Mouse (Mus musculus) ES-E14 (cell line): Measurements from ENCODE around the gene Tpst2. TPM values are rescaled to one million over a fixed set of nuclear protein-coding genes. Genes with fewer than 3 reads are reported as not detected.

Source experiments
- DNase-seq: peaks from one replicate; pipeline ENCODE4 v3.0.0-alpha.2; 2013; ENCODE audit warnings: low read depth, low spot score
- H3K27ac ChIP-seq: 2 replicates; pipeline ENCODE4 v1.5.1; 2012; ENCODE audit warnings: low read depth, mild to moderate bottlenecking, low read length, moderate library complexity, mixed read lengths; ENCODE audit not compliant: poor library complexity, insufficient read depth, severe bottlenecking
- H3K36me3 ChIP-seq: 2 replicates; pipeline ENCODE4 v1.6.1; 2012; ENCODE audit warnings: mild to moderate bottlenecking, low read length, moderate library complexity, mixed read lengths; ENCODE audit not compliant: control insufficient read depth, poor library complexity, insufficient read depth, severe bottlenecking
- H3K4me1 ChIP-seq, 2 experiments: fragments of 150-350 bp in 1 of 2; sonication (generic) in 1 of 2; 2 replicates each; pipeline ENCODE4 v1.6.1; 2012; ENCODE audit warnings: low read length in 2 of 2, mild to moderate bottlenecking in 1 of 2, mixed read lengths in 1 of 2; ENCODE audit not compliant: control insufficient read depth in 2 of 2, insufficient read depth in 2 of 2, poor library complexity in 1 of 2
- H3K4me3 ChIP-seq, 2 experiments: fragments of 150-350 bp in 1 of 2; sonication (generic) in 1 of 2; 2 replicates each; pipeline ENCODE4 v1.5.1; 2012; ENCODE audit warnings: low read length in 2 of 2, low read depth in 1 of 2, mild to moderate bottlenecking in 1 of 2, mixed read lengths in 1 of 2; ENCODE audit not compliant: insufficient read depth in 1 of 2, poor library complexity in 1 of 2, severe bottlenecking in 1 of 2
- H3K9ac ChIP-seq: 2 replicates; pipeline ENCODE4 v1.6.1; 2012; ENCODE audit warnings: low read depth, mild to moderate bottlenecking, low read length, mixed read lengths; ENCODE audit not compliant: poor library complexity, insufficient read depth, severe bottlenecking
- H3K9me3 ChIP-seq: fragments of 150-350 bp; sonication (generic); 2 replicates; pipeline ENCODE4 v1.6.1; 2012; ENCODE audit warnings: low read depth, mild to moderate bottlenecking, low read length; ENCODE audit not compliant: control insufficient read depth, insufficient read depth
- CHD2 ChIP-seq: IDR thresholded peaks from 2 replicates; pipeline ENCODE4 v1.6.1; 2014; ENCODE audit warnings: mild to moderate bottlenecking, low read depth, low read length, inconsistent platforms
- HCFC1 ChIP-seq: IDR thresholded peaks from 2 replicates; pipeline ENCODE4 v1.6.1; 2012; ENCODE audit warnings: low read length, inconsistent platforms, borderline replicate concordance; ENCODE audit not compliant: insufficient read depth
- MAFK ChIP-seq: IDR thresholded peaks from 2 replicates; pipeline ENCODE4 v1.6.1; 2014; ENCODE audit warnings: mild to moderate bottlenecking, low read depth, low read length, inconsistent platforms; ENCODE audit not compliant: insufficient read depth
- ZC3H11A ChIP-seq: IDR thresholded peaks from 2 replicates; pipeline ENCODE4 v1.6.1; 2012; ENCODE audit warnings: low read depth, mild to moderate bottlenecking, inconsistent platforms, low read length, borderline replicate concordance
- ZNF384 ChIP-seq: IDR thresholded peaks from 2 replicates; pipeline ENCODE4 v1.6.1; 2012; ENCODE audit warnings: low read depth, low read length, inconsistent platforms
- in situ Hi-C, 2 experiments: fragments of 600-800 bp; cut with MboI; formaldehyde crosslinking; loops; one replicate each; pipeline ENCODE4 v1.15.1; 2025; ENCODE audit warnings: low sequenced_read_pairs in 2 of 2, inconsistent platforms in 1 of 2; ENCODE audit not compliant: unreplicated experiment in 2 of 2
- total RNA-seq: library from RNA; depleted of rRNA; stranded (reverse); fragments of 300-350 nt; gene quantifications from 2 replicates; pipeline ENCODE4 v1.2.3, GENCODE M21; 2012

The Tpst2 gene
- total RNA-seq, 1 experiment: 82.7 TPM

DNA sequence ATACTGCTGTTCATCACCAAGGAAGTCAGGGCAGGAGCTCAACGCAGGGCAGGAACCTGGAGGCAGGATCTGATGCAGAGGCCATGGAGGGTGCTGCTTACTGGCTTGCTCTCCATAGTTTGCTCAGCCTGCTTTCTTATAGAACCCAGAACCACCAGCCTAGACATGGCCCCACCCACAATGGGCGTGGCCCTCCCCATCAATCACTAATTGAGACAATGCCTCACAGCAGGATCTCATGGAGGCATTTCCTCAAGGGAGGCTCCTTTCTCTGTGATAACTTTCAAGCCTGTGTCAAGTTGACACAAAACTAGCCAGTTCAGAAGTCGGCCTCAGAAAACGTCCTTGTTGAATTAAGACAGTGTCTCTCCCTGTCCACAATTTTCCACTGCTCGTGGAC, 40.7 kb upstream of the Tpst2 start:
- H3K36me3 ChIP-seq: no peaks in the 10 kb centered on the region
- H3K4me1 ChIP-seq: peaks cover 0 to 2% of the 10 kb centered on the region in 2 experiments; a peak in 1 of 4 replicates

DNA sequence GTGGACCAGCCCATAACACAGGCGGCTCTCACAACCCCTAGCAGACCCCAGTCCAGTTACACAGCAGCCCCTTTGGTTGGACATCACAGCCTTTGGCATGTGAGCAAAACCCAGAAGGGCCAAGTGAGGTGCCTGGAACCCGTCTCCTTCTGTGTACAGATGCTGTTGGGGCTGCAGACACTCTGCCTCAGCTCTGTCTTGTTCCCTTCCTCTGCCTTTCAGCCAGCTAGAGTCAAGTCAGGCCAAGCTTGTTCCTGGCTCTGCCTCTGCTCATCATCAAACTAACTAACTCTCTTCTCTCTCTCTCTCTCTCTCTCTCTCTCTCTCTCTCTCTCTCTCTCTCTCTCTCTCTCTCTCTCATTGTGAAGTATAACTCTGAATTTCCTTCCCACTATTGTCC, 39.9 kb upstream of the Tpst2 start:
- H3K9me3 ChIP-seq: no peaks in the 10 kb centered on the region
- no peak overlapping the region for H3K27ac ChIP-seq
- no peak for DNase-seq
- H3K4me1 ChIP-seq: peaks cover 0 to 2% of the 10 kb centered on the region in 2 experiments; a peak in 1 of 4 replicates
- no peak overlapping the region for H3K4me3 ChIP-seq
- in situ Hi-C loops: loop anchor here in 1 of 2 experiments (25.0 kb wide), 1 partner anchor 101 kb away; the partner anchor contains the start of genes Hps4, Srrd and Tfip11
- H3K36me3 ChIP-seq: no peaks in the 10 kb centered on the region
- H3K9ac ChIP-seq: no peak overlapping the region
- TF ChIP-seq HCFC1: no peak
- no peak for TF ChIP-seq MAFK

More for the DNA sequence above, 40.7 kb upstream of the Tpst2 start:
- Histone ChIP-seq H3K4me3 (no peak overlapping the region), H3K27ac (no peak overlapping the region), H3K9me3 (no peaks in the 10 kb centered on the region), H3K9ac (no peak overlapping the region)
- in situ Hi-C loops: loop anchor here in 1 of 2 experiments (25.0 kb wide), 1 partner anchor 101 kb away; the partner anchor contains the start of genes Hps4, Srrd and Tfip11
- no peak for TF ChIP-seq ZNF384
- no peak for TF ChIP-seq CHD2
- TF ChIP-seq HCFC1: no peak
- no peak for TF ChIP-seq MAFK
- TF ChIP-seq ZC3H11A: no peak
- peak; percentile 74 for DNase-seq

- Histone ChIP-seq H3K36me3 (no peaks in the 10 kb centered on the region), H3K4me1 (peaks cover 0 to 2% of the 10 kb centered on the region in 2 experiments; a peak in 1 of 4 replicates), H3K27ac (no peak overlapping the region), H3K9ac (peak overlapping the region; percentile 12; the same call in 1 of the 2 replicates), H3K9me3 (no peaks in the 10 kb centered on the region), H3K4me3 (peak overlapping the region; percentile 23 to 33; a peak in 2 of 4 replicates)
- TF ChIP-seq CHD2 (no peak), ZNF384 (no peak), MAFK (no peak), HCFC1 (no peak), ZC3H11A (no peak)
- in situ Hi-C loops: loop anchor here in 1 of 2 experiments (25.0 kb wide), 1 partner anchor 100 kb away; the partner anchor contains the start of genes Hps4, Srrd and Tfip11
- no peak for DNase-seq
Observed at GRCm38 (mm10) chr5:112237439-112237838, 39.1 kb upstream of the Tpst2 start.

DNA sequence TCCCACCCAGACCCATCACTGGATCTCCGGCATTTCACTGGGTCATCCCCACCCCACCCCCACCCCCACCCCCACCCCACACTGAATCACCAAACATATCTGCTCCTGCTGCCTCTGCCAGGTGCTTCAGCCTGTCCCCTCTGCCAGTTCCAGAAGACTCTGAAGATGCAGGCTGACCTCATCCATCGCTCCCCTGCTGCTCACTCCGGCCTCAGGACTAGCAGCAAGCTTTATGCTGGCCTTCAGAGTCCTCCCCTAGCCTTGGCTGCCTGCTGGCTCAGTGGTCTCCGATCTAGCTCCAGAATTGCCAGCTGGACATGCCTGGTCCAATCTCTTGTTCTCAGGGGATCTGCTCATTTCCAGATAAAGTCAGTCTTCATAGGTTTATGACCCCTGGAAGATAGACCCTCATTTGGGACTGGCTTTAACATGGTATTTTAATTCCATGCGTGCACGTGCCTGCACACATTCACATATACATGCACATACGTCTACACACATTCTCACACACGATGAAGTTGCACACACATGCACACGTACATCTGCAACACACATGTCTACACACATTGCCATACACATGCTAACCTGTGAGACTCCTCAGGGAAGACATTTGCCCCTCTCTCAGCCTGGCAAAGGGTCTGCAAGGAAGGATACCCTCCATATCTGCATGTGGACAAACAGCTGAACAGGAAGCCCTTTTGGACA, 38.5 kb upstream of the Tpst2 start:
- no peak overlapping the region for H3K27ac ChIP-seq
- H3K9me3 ChIP-seq: no peaks in the 10 kb centered on the region
- peaks cover 0 to 2% of the 10 kb centered on the region in 2 experiments; a peak in 1 of 4 replicates for H3K4me1 ChIP-seq
- no peak overlapping the region for H3K9ac ChIP-seq
- DNase-seq: no peak
- TF ChIP-seq CHD2: no peak
- no peak for TF ChIP-seq MAFK
- TF ChIP-seq ZC3H11A: no peak
- TF ChIP-seq ZNF384: no peak
- no peaks in the 10 kb centered on the region for H3K36me3 ChIP-seq
- in situ Hi-C loops: loop anchor here in 1 of 2 experiments (25.0 kb wide), 1 partner anchor 99 kb away; the partner anchor contains the start of genes Hps4, Srrd and Tfip11
- no peak overlapping the region for H3K4me3 ChIP-seq
